Mouse (Mus musculus) left cerebral cortex, postnatal 14 days (tissue): ENCODE measurements around the gene Cpa1. TPM values are rescaled to one million over a fixed set of nuclear protein-coding genes. Genes with fewer than 3 reads are reported as not detected.

ENCODE experiments used
- DNase-seq, 2 experiments: peaks; one replicate each; pipeline ENCODE4 v3.0.0; 2021 to 2022; ENCODE audit warnings: low spot score in 2 of 2, mixed read lengths in 1 of 2
- intact Hi-C: fragments of 180-260 bp; cut with DNase I; formaldehyde crosslinking; loops from one replicate; pipeline ENCODE4 v1.15.1; 2025
- total RNA-seq, 2 experiments: library from RNA; stranded (reverse); gene quantifications; 2 replicates each; pipeline ENCODE4 v1.2.3; 2021

Cpa1 gene
- total RNA-seq, 2 experiments from 2014 or later, result not detected

DNA sequence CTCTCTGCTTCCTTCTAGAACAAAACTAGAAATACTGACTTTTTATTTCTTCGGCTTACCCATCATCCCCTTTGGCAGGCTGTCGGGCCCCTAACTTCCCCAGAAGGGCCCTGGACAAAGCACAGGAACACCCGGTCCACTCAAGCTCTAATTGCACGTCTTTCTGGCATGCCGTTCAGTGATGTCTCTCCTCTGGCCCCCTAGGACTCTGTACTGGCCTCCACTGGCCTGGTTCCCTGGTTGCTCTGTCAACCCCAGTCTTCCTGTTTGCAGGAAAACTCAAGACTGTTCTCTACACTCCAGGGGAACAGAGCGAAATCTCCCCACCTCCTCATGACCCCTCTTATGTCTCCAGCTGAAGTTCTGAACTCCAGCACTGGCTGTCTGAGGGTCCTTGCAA, 20.3 kb upstream of the Cpa1 start:
- DNase-seq, result no peak
- intact Hi-C loops, result loop anchor here (5.0 kb wide), 1 partner anchor 46 kb away; no protein-coding TSS in a partner anchor

DNA sequence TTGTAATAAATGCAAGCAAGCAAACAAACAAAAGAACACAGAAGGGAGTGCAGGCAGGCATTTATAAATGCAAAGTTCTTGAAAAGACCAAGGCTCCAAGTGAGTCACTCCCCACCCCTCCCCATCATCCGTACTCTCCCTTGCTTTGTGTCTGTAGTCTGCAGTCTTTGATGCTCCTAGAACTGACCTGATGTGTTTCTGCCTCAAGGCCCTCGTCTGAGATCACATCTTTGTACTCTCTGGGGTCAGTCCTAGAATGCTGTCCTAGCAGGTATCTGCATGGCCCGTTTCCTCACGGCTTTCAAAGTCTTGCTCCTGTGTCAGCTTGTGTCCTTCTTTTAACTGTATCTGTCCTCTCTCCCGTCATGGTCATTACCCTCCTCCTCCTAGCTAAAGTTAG, 19.4 kb upstream of the Cpa1 start:
- no peak for DNase-seq
- intact Hi-C loops, result loop anchor here (5.0 kb wide), 1 partner anchor 47 kb away; no protein-coding TSS in a partner anchor

DNA sequence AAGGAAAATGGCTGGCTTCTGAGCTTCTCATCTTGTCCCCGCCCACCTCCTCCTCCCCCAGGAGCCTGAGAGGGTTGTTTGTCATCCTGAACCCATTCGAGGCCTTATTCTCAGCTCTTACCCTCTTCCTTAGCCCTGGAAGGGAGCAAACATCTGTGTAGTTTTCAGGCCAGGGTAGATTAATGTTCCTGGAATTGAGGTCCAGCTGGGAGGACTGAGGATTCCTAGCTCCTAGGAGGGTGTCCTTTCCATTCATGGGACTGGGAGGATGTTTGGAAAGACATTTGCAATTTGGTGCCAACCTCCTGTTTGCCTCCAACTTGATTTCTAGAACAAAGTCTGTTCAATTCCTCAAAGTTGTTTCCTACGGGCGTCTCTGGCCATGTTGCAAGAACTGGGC, 18.4 kb upstream of the Cpa1 start:
- intact Hi-C loops, result no loop called here
- DNase-seq, result no peak

GRCm38 (mm10) chr6:30620994-30621393, 18.0 kb upstream of the Cpa1 start:
- intact Hi-C loops, result no loop called here
- DNase-seq, result no peak

- intact Hi-C loops, result no loop called here
These were observed 17.0 kb upstream of the Cpa1 start for GRCm38 (mm10) chr6:30621986-30622389.

DNA sequence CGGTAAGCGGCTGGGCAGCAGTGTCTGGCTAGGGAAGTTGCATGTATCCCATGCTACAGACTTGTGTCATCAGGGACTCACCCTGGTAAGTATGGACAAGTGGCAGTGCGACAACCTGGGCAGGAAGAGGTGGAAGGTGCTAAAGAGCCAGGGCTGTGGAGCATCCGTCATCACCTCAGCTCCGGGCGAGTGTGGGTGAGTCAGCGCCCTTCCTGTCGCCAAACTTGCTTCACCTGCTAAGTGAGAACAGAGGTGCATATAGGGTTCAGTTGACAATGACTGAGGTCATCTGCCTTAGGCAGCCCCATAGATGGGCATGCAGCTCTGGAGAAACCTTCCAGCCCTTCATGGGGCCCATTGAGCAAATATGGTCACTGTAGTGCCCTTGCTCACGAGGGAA, 14.3 kb upstream of the Cpa1 start:
- DNase-seq, result no peak
- intact Hi-C loops, result no loop called here

More at GRCm38 (mm10) chr6:30621986-30622389, 17.0 kb upstream of the Cpa1 start:
- DNase-seq, result no peak

- DNase-seq, result peak; percentile 47 to 63
- intact Hi-C loops, result no loop called here
These were observed 10.9 kb upstream of the Cpa1 start for GRCm38 (mm10) chr6:30628152-30628551.

DNA sequence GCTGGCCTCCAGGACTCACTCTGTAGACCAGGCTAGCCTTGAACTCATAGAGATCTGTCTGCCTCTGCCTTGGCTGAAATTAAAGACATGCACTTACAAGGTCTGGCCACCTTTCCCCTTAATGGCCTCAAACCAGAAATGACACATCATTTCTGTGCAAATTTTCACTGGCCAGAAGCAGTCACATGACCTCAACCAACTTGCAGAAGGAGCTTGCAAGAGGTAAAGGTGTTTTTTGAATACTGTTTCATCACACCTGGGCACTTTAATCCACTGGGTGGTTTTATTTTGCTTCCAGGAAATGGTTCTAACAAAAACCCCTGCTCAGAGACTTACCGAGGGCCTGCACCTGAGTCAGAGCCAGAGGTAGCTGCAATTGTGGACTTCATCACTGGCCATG, 9.0 kb upstream of the Cpa1 start:
- DNase-seq, result no peak

DNA sequence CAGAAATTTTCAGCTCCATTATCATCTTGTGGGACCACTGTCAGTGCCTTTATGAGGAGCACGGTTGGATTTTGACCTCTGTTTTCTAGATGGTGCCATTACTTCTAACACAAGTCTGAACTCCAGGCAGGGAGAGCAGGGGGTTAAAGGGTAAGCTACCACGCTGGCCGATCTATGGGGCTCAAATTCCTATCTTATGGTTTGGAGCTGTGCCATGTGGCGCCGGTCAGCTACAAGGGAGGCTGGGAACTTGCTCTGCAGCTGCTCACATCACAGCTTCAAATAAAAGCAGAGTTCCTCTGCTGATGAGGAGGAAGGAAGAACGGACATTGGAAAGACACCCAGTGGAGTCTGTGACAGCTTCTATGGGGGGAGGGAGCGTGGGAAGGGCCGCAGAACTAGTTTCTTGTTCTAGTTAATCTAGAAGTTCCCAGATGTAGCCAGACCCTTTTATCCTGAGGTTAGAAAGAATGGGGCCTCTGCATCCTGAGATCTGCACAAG, 3.6 kb upstream of the Cpa1 start:
- no peak for DNase-seq
- intact Hi-C loops, result no loop called here

More for the DNA sequence above, 9.0 kb upstream of the Cpa1 start:
- intact Hi-C loops, result no loop called here

DNA sequence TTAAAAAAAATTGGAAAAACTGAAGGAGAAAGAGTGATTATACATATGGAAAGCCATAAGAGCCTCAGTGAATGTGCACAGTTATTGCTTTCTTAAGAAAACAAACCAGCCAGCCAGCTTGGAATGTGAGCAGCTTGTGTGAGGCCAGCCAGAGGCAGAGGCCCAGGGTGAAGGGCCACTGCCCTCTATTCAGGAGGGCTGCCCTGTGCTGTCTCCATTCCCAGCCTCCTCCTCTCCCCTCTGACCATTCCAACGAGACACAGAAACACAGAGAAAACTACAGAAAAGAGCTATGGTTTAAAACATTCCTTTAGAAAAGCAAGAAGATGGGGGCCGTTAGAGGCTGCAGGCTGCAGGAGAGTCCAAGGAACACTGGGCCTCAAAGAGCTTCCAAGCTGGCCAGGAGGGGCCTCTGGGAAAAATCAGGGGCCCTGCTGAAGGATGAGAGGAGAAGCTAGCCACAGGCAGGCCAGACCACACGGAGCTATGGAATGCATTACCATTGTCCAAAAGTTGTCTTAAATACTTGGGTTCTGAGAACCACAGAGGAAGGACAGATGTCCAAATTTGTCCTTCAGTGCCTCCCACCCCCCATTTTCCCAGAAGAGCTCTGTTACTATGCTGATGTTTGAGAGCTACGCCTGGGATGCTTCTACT, 2.7 kb upstream of the Cpa1 start:
- no peak for DNase-seq
- intact Hi-C loops, result no loop called here

GRCm38 (mm10) chr6:30643694-30644460, 4.9 kb downstream of the Cpa1 start:
- intact Hi-C loops, result no loop called here
- no peak for DNase-seq

DNA sequence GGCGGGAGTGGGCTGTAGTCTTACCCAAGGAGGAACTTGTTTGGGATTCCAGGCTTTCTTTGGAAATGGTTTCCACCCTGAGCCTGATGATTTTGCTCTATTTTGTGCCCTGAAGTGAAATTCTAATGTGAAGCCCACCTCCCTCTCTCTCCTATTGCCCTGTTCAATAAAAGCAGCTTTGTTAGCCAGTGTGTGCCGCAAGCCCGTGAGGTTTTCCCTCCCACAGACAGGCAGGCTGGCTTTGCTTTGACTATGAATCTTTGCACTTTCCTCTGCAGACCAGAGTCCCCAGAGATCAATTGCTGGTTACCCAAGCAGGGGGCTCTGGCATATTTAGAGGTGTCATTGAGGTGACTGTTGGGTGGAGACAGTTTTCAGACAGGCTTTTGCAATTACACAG, 5.4 kb downstream of the Cpa1 start:
- intact Hi-C loops, result no loop called here
- no peak for DNase-seq

- intact Hi-C loops, result no loop called here
- no peak for DNase-seq
These were observed 6.4 kb downstream of the Cpa1 start for GRCm38 (mm10) chr6:30645379-30645778.

DNA sequence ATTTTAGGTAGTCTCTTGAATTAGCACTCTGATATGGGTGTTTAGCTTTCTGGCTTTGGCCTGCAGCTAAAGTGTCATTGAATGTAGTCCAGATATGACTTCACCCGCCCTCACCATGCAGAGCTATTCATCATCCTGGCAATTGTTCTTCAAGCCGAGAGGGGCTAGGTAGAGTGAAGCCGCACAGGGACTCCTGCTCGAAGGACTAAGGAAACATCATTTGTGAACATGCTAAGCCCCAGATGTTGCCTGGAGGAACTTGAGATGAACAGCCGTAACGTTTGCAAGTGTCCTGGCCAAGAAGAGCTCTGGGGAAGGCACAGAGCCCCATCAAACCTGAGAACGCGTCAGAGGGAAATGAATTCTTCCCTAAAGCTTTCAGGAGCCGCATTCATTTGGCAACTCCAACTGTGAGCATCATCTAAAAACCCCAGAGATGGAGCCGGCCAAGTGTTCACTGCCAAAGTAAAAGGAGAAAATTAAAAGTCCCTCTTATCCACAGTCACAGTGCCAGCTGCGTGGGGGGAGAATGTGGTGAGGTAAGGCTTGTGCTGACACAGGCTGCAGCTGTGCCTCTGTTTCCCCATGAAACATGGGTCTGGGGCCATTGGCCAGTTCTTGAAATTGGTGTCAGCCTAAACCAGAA, 10.8 kb downstream of the Cpa1 start:
- intact Hi-C loops, result no loop called here

DNA sequence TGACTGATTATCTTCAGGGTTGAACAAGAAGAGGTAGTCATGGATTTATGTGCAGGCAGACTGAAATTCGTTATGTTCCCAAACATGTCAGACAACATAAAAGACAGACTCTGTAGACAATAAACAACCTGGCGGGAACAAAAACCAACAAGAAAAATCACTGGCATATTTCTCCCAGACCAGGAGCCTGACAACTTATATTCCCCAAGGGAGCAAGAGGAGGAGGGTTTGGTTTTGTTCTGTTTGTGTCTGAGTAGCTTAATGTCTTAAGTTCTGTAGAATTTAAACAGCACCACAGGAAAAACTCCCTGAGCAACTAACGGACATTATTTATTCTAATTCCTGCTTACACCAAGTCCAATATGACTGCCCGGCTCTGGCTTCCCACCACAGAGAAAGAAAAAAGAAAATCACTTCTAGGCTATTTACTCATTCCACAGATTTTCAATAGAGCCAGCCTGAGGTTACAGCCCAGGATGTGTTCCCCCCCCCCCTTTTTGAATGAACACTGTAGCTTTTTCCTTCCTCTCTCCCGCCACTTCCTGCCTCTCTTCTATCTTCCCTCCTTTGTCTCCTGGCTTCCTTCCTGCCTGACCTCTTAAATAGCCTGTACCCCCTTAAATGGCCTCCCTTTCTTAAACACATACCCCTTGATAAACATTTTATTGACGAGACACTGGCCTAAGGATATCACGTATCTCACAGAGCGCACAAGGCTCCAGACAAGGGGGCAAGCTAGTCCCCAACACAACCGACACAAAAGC, 13.6 kb downstream of the Cpa1 start:
- DNase-seq, result no peak
- intact Hi-C loops, result no loop called here

More for the DNA sequence above, 10.8 kb downstream of the Cpa1 start:
- DNase-seq, result peak; percentile 28 to 51

DNA sequence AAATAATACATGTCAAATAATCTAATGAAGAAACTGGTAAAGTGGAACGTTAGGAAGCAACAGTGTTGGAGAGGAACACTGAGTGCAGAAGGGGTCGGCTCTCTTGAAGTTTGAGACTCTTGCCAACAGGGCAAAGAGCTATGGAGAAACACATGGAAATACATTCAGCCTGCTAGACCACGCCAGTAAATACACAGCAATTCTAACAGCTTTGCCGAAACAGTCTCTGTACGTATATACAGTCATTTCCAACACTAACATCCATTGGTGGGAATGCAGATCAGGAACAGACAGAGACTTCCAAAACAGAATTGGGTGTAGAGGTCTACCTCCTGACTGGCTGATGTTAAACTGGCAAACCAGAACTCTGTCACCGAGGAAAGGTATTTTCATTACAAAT, 14.5 kb downstream of the Cpa1 start:
- intact Hi-C loops, result no loop called here
- DNase-seq, result no peak

GRCm38 (mm10) chr6:30654402-30654859, 15.4 kb downstream of the Cpa1 start:
- DNase-seq, result no peak
- intact Hi-C loops, result no loop called here

DNA sequence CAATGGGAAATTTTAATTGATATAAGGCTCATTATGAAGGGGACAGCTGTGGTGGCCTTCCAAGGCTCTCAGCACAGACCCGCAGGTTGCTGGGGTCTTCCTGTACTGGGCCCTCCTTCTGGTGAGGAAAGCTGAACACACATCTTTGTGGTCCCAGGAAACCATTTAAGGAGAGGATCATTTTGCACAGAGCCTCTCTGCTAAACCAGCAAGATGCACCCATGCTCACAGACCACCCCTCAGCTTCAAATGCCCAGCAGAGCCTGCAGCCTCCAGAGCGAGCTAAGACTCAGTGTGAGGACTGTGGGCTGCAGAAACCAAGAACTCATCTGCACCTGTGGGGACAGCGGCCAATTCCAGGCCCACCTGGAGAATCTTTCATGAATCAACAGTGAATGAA, 15.9 kb downstream of the Cpa1 start:
- intact Hi-C loops, result no loop called here
- DNase-seq, result no peak

DNA sequence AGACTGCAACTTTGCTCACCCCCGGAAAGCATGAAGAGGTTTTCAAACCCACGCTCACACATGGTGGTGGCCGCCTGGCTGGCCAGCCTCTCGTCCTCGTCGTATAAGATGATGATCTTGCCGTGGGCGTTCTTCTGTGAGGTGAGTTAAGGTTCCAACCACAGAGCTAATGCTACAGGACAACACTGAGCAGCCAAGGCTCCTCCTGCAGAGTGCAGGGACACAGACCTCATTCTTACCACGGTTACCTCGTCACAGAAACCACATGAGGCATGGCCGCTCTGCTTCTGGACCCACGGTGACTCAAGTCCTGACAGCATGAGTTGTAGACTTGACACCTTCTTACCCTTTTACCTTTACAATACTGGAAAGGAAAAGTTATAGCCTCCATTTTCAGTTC, 18.3 kb downstream of the Cpa1 start:
- DNase-seq, result no peak
- intact Hi-C loops, result no loop called here

DNA sequence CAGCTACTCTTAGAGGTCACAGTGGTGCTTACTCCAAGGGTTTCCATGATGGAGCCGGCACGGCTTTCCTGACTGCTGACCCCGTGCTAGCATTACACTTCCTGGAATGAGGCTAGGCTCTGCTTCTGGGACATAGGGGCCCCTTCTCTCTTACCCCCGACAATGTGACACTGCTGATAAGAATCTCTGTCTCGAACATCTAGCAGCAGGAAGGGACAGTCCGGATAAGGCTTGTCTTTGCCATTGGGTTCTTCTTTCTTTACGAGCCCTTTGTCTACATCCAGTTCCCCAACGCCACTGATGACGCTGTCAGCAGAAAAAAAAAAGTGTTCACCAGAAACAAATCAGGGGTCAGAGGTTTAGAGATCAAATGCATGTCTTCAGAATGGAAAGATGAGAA, 19.6 kb downstream of the Cpa1 start:
- intact Hi-C loops, result no loop called here

More for the DNA sequence above, 19.6 kb downstream of the Cpa1 start:
- no peak for DNase-seq
